7 mouse cellular contexts compared by ENCODE assay signal in the genomic region with DNA sequence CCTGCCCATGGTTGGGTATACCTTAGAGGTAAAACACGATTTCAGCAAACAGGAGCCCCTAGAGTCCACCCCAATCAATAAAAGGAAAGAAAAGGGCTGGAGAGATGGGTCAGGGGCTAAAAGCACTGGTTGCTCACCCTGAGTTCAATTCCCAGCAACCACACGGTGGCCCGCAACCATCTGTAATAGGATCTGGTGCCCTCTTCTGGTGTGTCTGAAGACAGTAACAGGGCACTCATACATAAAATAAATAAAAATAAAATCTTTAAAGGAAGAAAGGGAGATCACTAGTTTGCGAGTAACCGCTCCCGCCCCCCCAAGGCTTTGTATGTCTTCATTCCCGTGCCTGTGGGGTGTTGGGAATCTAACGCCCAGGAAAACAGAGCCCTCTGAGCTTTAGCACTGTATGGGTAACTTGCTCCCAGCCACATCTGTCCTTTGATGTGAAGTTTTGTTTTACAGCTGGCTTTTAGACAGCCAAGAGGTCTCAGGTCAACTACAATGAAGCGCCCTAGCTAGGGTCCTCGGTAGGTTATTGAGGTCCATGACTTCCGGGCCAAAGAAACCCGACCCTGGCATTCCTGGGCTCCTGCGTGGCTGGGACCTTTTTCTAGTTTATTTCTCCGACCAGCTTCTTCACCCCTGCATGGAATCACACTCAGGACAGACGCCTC.
DNase-seq lines count a peak whose midpoint lies in the region; ATAC-seq and TF ChIP-seq lines count a peak whose summit lies in the region.

No protein-coding gene starts in this region.

- H3K4me3 ChIP-seq in lung, embryonic 14.5 days (ENCODE audit: low read depth, low read length), result peak overlapping the region; percentile 17
- H3K4me3 ChIP-seq in forebrain, embryonic 13.5 days, result peak overlapping the region; percentile 31
- H3K4me3 ChIP-seq in limb, embryonic 12.5 days (replicated peaks), result peak overlapping the region; percentile 37
- no peak overlapping the region for H3K4me3 ChIP-seq in small intestine, adult 2 months (ENCODE audit: low read depth, low read length)

- peaks cover 5% of the 10 kb centered on the region; the same call in 1 of the 2 replicates for H3K4me1 ChIP-seq in lung, embryonic 14.5 days (ENCODE audit: insufficient read depth)
- peaks cover 18% of the 10 kb centered on the region for H3K4me1 ChIP-seq in forebrain, embryonic 13.5 days
- H3K4me1 ChIP-seq in limb, embryonic 12.5 days (replicated peaks), result peaks cover 16% of the 10 kb centered on the region
- 0 out of 2 replicates have a peak, but pooled peaks cover 1% of the 10 kb centered on the region for H3K4me1 ChIP-seq in small intestine, adult 2 months (ENCODE audit: control insufficient read depth, insufficient read depth, insufficient read length, low read length)

- WGBS in lung, embryonic 14.5 days, result 42% methylated on average over 15 of the region's 15 CpGs
- WGBS in forebrain, embryonic 13.5 days, result 54% methylated on average over 15 of the region's 15 CpGs
- 35% methylated on average over 15 of the region's 15 CpGs for WGBS in limb, embryonic 12.5 days
- WGBS in small intestine, adult 2 months, result 62% methylated on average over 15 of the region's 15 CpGs

- peak overlapping the region; percentile 89 for H3K27ac ChIP-seq in lung, embryonic 14.5 days (ENCODE audit: low read depth)
- peak overlapping the region; percentile 89 for H3K27ac ChIP-seq in forebrain, embryonic 13.5 days
- H3K27ac ChIP-seq in limb, embryonic 12.5 days, result peak overlapping the region; percentile 95
- H3K27ac ChIP-seq in small intestine, adult 2 months (ENCODE audit: insufficient read depth, low read depth, low read length), result peak overlapping the region; percentile 73

- ATAC-seq in lung, embryonic 14.5 days (ENCODE audit: insufficient read depth), result peak; percentile 80
- ATAC-seq in forebrain, embryonic 13.5 days, result no peak
- ATAC-seq in limb, embryonic 12.5 days (ENCODE audit: insufficient number of reproducible peaks, insufficient read depth, low FRiP score, low TSS enrichment, low read depth), result peak; percentile 49

- H3K9me3 ChIP-seq in lung, embryonic 14.5 days (ENCODE audit: low read depth, low read length), result no peaks in the 10 kb centered on the region
- no peaks in the 10 kb centered on the region for H3K9me3 ChIP-seq in forebrain, embryonic 13.5 days (replicated peaks)
- 0 out of 2 replicates have a peak, but pooled peaks cover 5% of the 10 kb centered on the region for H3K9me3 ChIP-seq in limb, embryonic 12.5 days

- no peak; the same call in 1 of the 2 replicates for TF ChIP-seq CTCF in lung, embryonic 14.5 days (IDR thresholded peaks at IDR 0.05; ENCODE audit: low read depth)
- TF ChIP-seq CTCF in small intestine, adult 2 months (IDR thresholded peaks at IDR 0.05; ENCODE audit: extremely low read depth, insufficient read length, insufficient replicate concordance, low read depth, low read length), result no peak

- peak overlapping the region; percentile 54 for H3K9ac ChIP-seq in lung, embryonic 14.5 days
- peak overlapping the region; percentile 43 for H3K9ac ChIP-seq in forebrain, embryonic 13.5 days
- peak overlapping the region; percentile 60 for H3K9ac ChIP-seq in limb, embryonic 12.5 days (replicated peaks)

- H3K36me3 ChIP-seq in lung, embryonic 14.5 days (ENCODE audit: insufficient read depth), result no peaks in the 10 kb centered on the region
- no peaks in the 10 kb centered on the region for H3K36me3 ChIP-seq in forebrain, embryonic 13.5 days (ENCODE audit: poor library complexity, severe bottlenecking)
- H3K36me3 ChIP-seq in limb, embryonic 12.5 days, result no peaks in the 10 kb centered on the region
- H3K36me3 ChIP-seq in small intestine, adult 2 months (ENCODE audit: control insufficient read depth, insufficient read depth, low read length), result no peaks in the 10 kb centered on the region

- peak; percentile 69 for DNase-seq in lung, embryonic 14.5 days
- no peak for DNase-seq in lung, adult 18-20 months
- no peak for DNase-seq in natural killer cell, adult 2 months (ENCODE audit: low spot score in 2 of 2)
- no peak for DNase-seq in cerebellum, postnatal 36 days

- no peak for TF ChIP-seq POLR2A in small intestine, adult 2 months (IDR thresholded peaks at IDR 0.05; ENCODE audit: low read depth, low read length)

- H3K4me2 ChIP-seq in lung, embryonic 14.5 days, result peak overlapping the region; percentile 60
- H3K4me2 ChIP-seq in forebrain, embryonic 13.5 days, result peak overlapping the region; percentile 58
- peak overlapping the region; percentile 63 for H3K4me2 ChIP-seq in limb, embryonic 12.5 days

- no peaks in the 10 kb centered on the region for H3K27me3 ChIP-seq in lung, embryonic 14.5 days (ENCODE audit: insufficient read depth, low read length)
- no peaks in the 10 kb centered on the region for H3K27me3 ChIP-seq in forebrain, embryonic 13.5 days
- no peaks in the 10 kb centered on the region for H3K27me3 ChIP-seq in limb, embryonic 12.5 days
- no peaks in the 10 kb centered on the region for H3K27me3 ChIP-seq in small intestine, adult 2 months (ENCODE audit: control insufficient read depth, insufficient read depth, low read length)
